Mouse (Mus musculus) embryonic facial prominence, embryonic 15.5 days (tissue): ENCODE data around the gene Olfr9. TPM values are rescaled to one million over a fixed set of nuclear protein-coding genes. Genes with fewer than 3 reads are reported as not detected.
"Not testable (repeated sequence)": the region's sequence is repeated elsewhere in the genome, so short reads cannot be mapped to it uniquely, and the experiment has no call there.

Experiments used
- ATAC-seq: fragments of 200-750 bp; cut with Nextera tagmentation; 2 replicates; pipeline ENCODE4 v1.8.0; 2017; ENCODE audit warnings: low read depth, moderate TSS enrichment; ENCODE audit not compliant: insufficient number of reproducible peaks, low FRiP score, low TSS enrichment
- H3K27ac ChIP-seq: fragments of 300-500 bp; sonication (generic); replicated peaks from 2 replicates; pipeline ENCODE4 v1.5.1; 2015; ENCODE audit warnings: mild to moderate bottlenecking, inconsistent platforms
- H3K27me3 ChIP-seq: fragments of 300-500 bp; sonication (generic); 2 replicates; pipeline ENCODE4 v1.6.1; 2015; ENCODE audit warnings: inconsistent platforms
- H3K36me3 ChIP-seq: fragments of 300-500 bp; sonication (generic); 2 replicates; pipeline ENCODE4 v1.6.1; 2015; ENCODE audit warnings: mild to moderate bottlenecking, inconsistent platforms
- H3K4me1 ChIP-seq: fragments of 300-500 bp; sonication (generic); 2 replicates; pipeline ENCODE4 v1.6.1; 2015; ENCODE audit warnings: inconsistent platforms
- H3K4me2 ChIP-seq: fragments of 300-500 bp; sonication (generic); replicated peaks from 2 replicates; pipeline ENCODE4 v1.6.1; 2015; ENCODE audit warnings: mild to moderate bottlenecking, inconsistent platforms
- H3K4me3 ChIP-seq: fragments of 300-500 bp; sonication (generic); replicated peaks from 2 replicates; pipeline ENCODE4 v1.5.1; 2015; ENCODE audit warnings: mild to moderate bottlenecking, inconsistent platforms
- H3K9ac ChIP-seq: fragments of 300-500 bp; sonication (generic); 2 replicates; pipeline ENCODE4 v1.6.1; 2015; ENCODE audit warnings: inconsistent platforms
- H3K9me3 ChIP-seq: fragments of 300-500 bp; sonication (generic); replicated peaks from 2 replicates; pipeline ENCODE4 v1.6.1; 2016; ENCODE audit warnings: inconsistent platforms
- WGBS: fragments of 180-500 bp; shearing (Covaris S2); methylation state at CpG from one replicate; pipeline ENCODE4 v1.1.7; 2015; 5-methylcytosine and 5-hydroxymethylcytosine counted together
- polyA plus RNA-seq: library from polyadenylated mRNA; unstranded; fragments of >200 nt; fragmentation: Nextera tagmentation; extraction: Ambion mirVana; gene quantifications from 2 replicates; pipeline ENCODE4 v1.2.1, GENCODE M21; 2015

Gene Olfr9
- polyA plus RNA-seq, 1 experiment from 2014 or later = not detected

GRCm38 (mm10) chr10:129010288-129010841 lies 21.1 kb downstream of the Olfr9 start, which contains the start of gene Olfr763:
Gene Olfr763, plus strand, starts transcription at chr10:129010791.
- H3K4me2 ChIP-seq = no peak within 1 kb of the TSS
- no peak within 1 kb of the TSS for H3K9ac ChIP-seq
- no peaks in the 10 kb centered on the region for H3K36me3 ChIP-seq
- no peaks in the 10 kb centered on the region for H3K27me3 ChIP-seq
- no peaks in the 10 kb centered on the region for H3K9me3 ChIP-seq
- ATAC-seq = no peak
- 72% methylated on average over 2 of the region's 2 CpGs for WGBS
- no peak within 1 kb of the TSS for H3K4me3 ChIP-seq
- H3K4me1 ChIP-seq = no peaks in the 10 kb centered on the region
- H3K27ac ChIP-seq = no peak within 1 kb of the TSS

- not testable (repeated sequence) for H3K9me3 ChIP-seq, ATAC-seq, H3K9ac ChIP-seq, H3K4me3 ChIP-seq, H3K36me3 ChIP-seq, H3K4me1 ChIP-seq, H3K27ac ChIP-seq, H3K27me3 ChIP-seq, H3K4me2 ChIP-seq
- 43% methylated on average over 2 of the region's 5 CpGs for WGBS
These were observed 22.3 kb downstream of the Olfr9 start for GRCm38 (mm10) chr10:129011511-129011910.

- no peak overlapping the region for H3K27ac ChIP-seq
- no peaks in the 10 kb centered on the region for H3K4me1 ChIP-seq
- no peak for ATAC-seq
- H3K4me3 ChIP-seq = no peak overlapping the region
- H3K9ac ChIP-seq = no peak overlapping the region
- no peak overlapping the region for H3K4me2 ChIP-seq
- H3K36me3 ChIP-seq = no peaks in the 10 kb centered on the region
- no peaks in the 10 kb centered on the region for H3K9me3 ChIP-seq
- no peaks in the 10 kb centered on the region for H3K27me3 ChIP-seq
These were observed 25.2 kb downstream of the Olfr9 start for GRCm38 (mm10) chr10:129014477-129014876.

GRCm38 (mm10) chr10:129023319-129023718 lies 34.1 kb downstream of the Olfr9 start:
- no peaks in the 10 kb centered on the region for H3K9me3 ChIP-seq
- H3K36me3 ChIP-seq = no peaks in the 10 kb centered on the region
- no peak overlapping the region for H3K4me2 ChIP-seq
- H3K27ac ChIP-seq = no peak overlapping the region
- no peak for ATAC-seq
- no peaks in the 10 kb centered on the region for H3K27me3 ChIP-seq
- H3K4me3 ChIP-seq = no peak overlapping the region
- no peak overlapping the region for H3K9ac ChIP-seq
- H3K4me1 ChIP-seq = no peaks in the 10 kb centered on the region

- Histone ChIP-seq H3K27me3 (no peaks in the 10 kb centered on the region), H3K4me1 (no peaks in the 10 kb centered on the region), H3K9ac (no peak overlapping the region), H3K27ac (no peak overlapping the region), H3K36me3 (no peaks in the 10 kb centered on the region), H3K4me2 (no peak overlapping the region), H3K9me3 (no peaks in the 10 kb centered on the region), H3K4me3 (no peak overlapping the region)
- WGBS = 60% methylated on average over 3 of the region's 3 CpGs
- ATAC-seq = no peak
These were observed 36.9 kb downstream of the Olfr9 start for GRCm38 (mm10) chr10:129026018-129026662.

GRCm38 (mm10) chr10:129028343-129028742 lies 39.1 kb downstream of the Olfr9 start:
- no peaks in the 10 kb centered on the region for H3K36me3 ChIP-seq
- ATAC-seq = no peak
- H3K4me3 ChIP-seq = no peak overlapping the region
- H3K4me1 ChIP-seq = no peaks in the 10 kb centered on the region
- no peak overlapping the region for H3K9ac ChIP-seq
- no peaks in the 10 kb centered on the region for H3K9me3 ChIP-seq
- no peak overlapping the region for H3K4me2 ChIP-seq
- WGBS = 83% methylated on average over 2 of the region's 2 CpGs
- no peak overlapping the region for H3K27ac ChIP-seq
- H3K27me3 ChIP-seq = no peaks in the 10 kb centered on the region

- Histone ChIP-seq H3K4me1 (no peaks in the 10 kb centered on the region), H3K4me3 (no peak within 1 kb of the TSS), H3K4me2 (no peak within 1 kb of the TSS), H3K9me3 (no peaks in the 10 kb centered on the region), H3K9ac (no peak within 1 kb of the TSS), H3K27me3 (no peaks in the 10 kb centered on the region), H3K36me3 (no peaks in the 10 kb centered on the region), H3K27ac (no peak within 1 kb of the TSS)
- no peak for ATAC-seq
- WGBS = 75% methylated on average over 3 of the region's 3 CpGs
These were observed 50.6 kb downstream of the Olfr9 start, which contains the start of gene Olfr764-ps1 for GRCm38 (mm10) chr10:129039796-129040195. Gene Olfr764-ps1, minus strand, starts transcription at chr10:129039896.

Other genes with a start within 250 kb of the Olfr9 start
- 25.6 and 26.5 TPM in 2 replicates for gene Dgka, start 244.6 kb upstream of the Olfr9 start, polyA plus RNA-seq
- gene Pym1, start 241.5 kb upstream of the Olfr9 start, polyA plus RNA-seq = 37.7 and 38.5 TPM in 2 replicates
- 2.3 and 2.6 TPM in 2 replicates for gene Mmp19, start 198.5 kb upstream of the Olfr9 start, polyA plus RNA-seq
- 62.5 and 64.7 TPM in 2 replicates for gene Dnajc14, start 185.4 kb upstream of the Olfr9 start, polyA plus RNA-seq
- gene Tmem198b, start 185.1 kb upstream of the Olfr9 start, polyA plus RNA-seq = 25.4 and 28.1 TPM in 2 replicates
- 194 and 196 TPM in 2 replicates for gene Sarnp, start 172.1 kb upstream of the Olfr9 start, polyA plus RNA-seq
- 58.2 and 61.7 TPM in 2 replicates for gene Ormdl2, start 167.8 kb upstream of the Olfr9 start, polyA plus RNA-seq
- gene Gdf11, start 97.7 kb upstream of the Olfr9 start, polyA plus RNA-seq = 6.1 TPM in 2 replicates
- gene Cd63, start 88.4 kb upstream of the Olfr9 start, polyA plus RNA-seq = 1,010 and 1,093 TPM in 2 replicates
- gene Rdh5, start 66.5 kb upstream of the Olfr9 start, polyA plus RNA-seq = 19.6 and 21.3 TPM in 2 replicates
- gene Bloc1s1, start 65.4 kb upstream of the Olfr9 start, polyA plus RNA-seq = 224 and 226 TPM in 2 replicates
- 14.3 and 16.5 TPM in 2 replicates for gene Itga7, start 55.6 kb upstream of the Olfr9 start, polyA plus RNA-seq
- gene Mettl7b, start 28.4 kb upstream of the Olfr9 start, polyA plus RNA-seq = 0.26 and 0.31 TPM in 2 replicates
- gene Olfr763, start 21.4 kb downstream of the Olfr9 start, polyA plus RNA-seq = not detected in 2 replicates
- gene Olfr764-ps1, start 50.5 kb downstream of the Olfr9 start, polyA plus RNA-seq = not detected in 2 replicates
- not detected in 2 replicates for gene Olfr765, start 60.6 kb downstream of the Olfr9 start, polyA plus RNA-seq
- gene Olfr766-ps1, start 79.5 kb downstream of the Olfr9 start, polyA plus RNA-seq = 0.07 TPM in 1 of 2 replicates, not detected in the other
- gene Olfr767, start 93.5 kb downstream of the Olfr9 start, polyA plus RNA-seq = not detected in 2 replicates
- gene Olfr768, start 109.9 kb downstream of the Olfr9 start, polyA plus RNA-seq = 0.03 TPM in 1 of 2 replicates, not detected in the other
- gene Olfr769, start 128.4 kb downstream of the Olfr9 start, polyA plus RNA-seq = not detected in 2 replicates
- not detected in 2 replicates for gene Olfr770, start 149.6 kb downstream of the Olfr9 start, polyA plus RNA-seq
- gene Olfr771, start 175.3 kb downstream of the Olfr9 start, polyA plus RNA-seq = not detected in 2 replicates
- gene Olfr772, start 188.5 kb downstream of the Olfr9 start, polyA plus RNA-seq = not detected in 2 replicates
- not detected in 2 replicates for gene Olfr773, start 198.0 kb downstream of the Olfr9 start, polyA plus RNA-seq
- gene Olfr774, start 246.8 kb downstream of the Olfr9 start, polyA plus RNA-seq = not detected in 2 replicates